Mouse (Mus musculus): Measurements from ENCODE around the gene Olfr1118.

DNA sequence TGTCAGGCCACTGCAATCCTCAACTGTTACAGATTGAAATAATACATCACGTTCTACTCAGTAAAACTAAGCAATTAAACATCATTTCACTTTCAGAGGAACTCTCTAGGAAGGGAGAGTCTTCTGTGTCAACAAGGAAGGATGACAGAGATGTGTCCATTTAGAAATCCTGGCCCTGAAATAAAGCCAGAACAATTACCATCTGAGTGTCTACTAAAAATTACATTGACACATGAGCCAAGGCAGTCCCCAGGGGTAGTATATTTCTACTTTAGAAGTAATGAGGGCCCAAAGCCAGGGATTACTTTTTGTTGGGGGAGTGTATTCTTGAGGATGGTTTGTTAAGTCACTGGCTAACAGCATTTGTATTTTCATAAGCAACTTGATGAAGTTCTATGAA is at the start of gene Olfr1118:
- TF ChIP-seq CTCF (IDR thresholded peaks at IDR 0.05; ENCODE audit: low read depth, low read length): no peak
- no peak for TF ChIP-seq POLR2A (IDR thresholded peaks at IDR 0.05; ENCODE audit: borderline replicate concordance, low read depth, low read length)
